8 mouse cellular contexts compared by ENCODE assay signal in the genomic region with DNA sequence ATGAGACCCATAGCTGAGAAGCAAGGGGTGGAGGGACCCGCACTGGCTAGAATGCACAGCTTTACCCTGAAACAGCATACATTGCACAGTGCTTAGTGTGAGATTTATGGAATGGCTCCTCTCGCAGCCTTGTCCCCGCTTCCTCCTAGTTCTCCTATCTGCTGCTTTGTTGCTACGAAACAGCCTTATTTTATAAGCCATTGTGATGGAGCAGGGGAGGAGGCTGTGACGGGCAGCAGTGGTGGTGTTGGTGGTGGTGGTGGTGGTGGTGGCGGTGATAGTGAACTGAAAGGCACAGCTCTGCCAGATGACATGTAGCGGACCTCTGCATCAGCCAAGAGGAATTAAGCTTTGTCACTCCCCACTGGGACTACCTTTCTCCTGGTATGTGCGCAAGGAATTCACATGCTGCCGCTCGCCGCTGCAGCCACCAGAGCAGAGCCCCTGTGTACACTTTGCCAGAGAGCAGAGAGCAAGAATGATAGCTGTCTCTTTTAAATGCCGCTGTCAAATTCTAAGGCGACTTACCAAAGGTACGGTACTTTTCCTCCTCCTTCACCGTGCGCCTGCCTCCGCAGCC.
A peak's percentile ranks its signal among the peaks of the same experiment; 100 is the strongest.
DNase-seq lines count a peak whose midpoint lies in the region; ATAC-seq and TF ChIP-seq lines count a peak whose summit lies in the region.

No protein-coding gene starts in this region.

- peak overlapping the region; percentile 87 for H3K27ac ChIP-seq in forebrain, embryonic 14.5 days (ENCODE audit: low read depth, low read length)
- peak overlapping the region; percentile 92 for H3K27ac ChIP-seq in midbrain, embryonic 15.5 days
- H3K27ac ChIP-seq in thymus, adult 2 months (ENCODE audit: control insufficient read depth, insufficient read depth, low read length): no peak overlapping the region

- 27% methylated on average over 17 of the region's 17 CpGs for WGBS in forebrain, embryonic 14.5 days
- WGBS in midbrain, embryonic 15.5 days: 8% methylated on average over 17 of the region's 17 CpGs
- 65% methylated on average over 17 of the region's 17 CpGs for WGBS in thymus, adult 2 months

- H3K4me2 ChIP-seq in forebrain, embryonic 14.5 days (ENCODE audit: low read length): peak overlapping the region; percentile 49
- peak overlapping the region; percentile 60 for H3K4me2 ChIP-seq in midbrain, embryonic 15.5 days

- no peak for TF ChIP-seq POLR2A in thymus, adult 2 months (IDR thresholded peaks at IDR 0.05; ENCODE audit: control insufficient read depth, extremely low read depth, insufficient read depth, low read length, poor library complexity)

- DNase-seq in left cerebral cortex, adult 11 months (ENCODE audit: low spot score): peak; percentile 27
- no peak for DNase-seq in left cerebral cortex, postnatal 4 days
- DNase-seq in forebrain, embryonic 14.5 days (ENCODE audit: low spot score): peak; percentile 58
- peak; percentile 15 to 31 for DNase-seq in kidney, postnatal 36 days
- no peak for DNase-seq in B cell, adult 2 months
- no peak for DNase-seq in thymus, adult 2 months
- no peak for DNase-seq in T-cell, adult 2 months (ENCODE audit: low spot score)

- TF ChIP-seq CTCF in thymus, adult 2 months (IDR thresholded peaks at IDR 0.05; ENCODE audit: borderline replicate concordance, control insufficient read depth, extremely low read depth, insufficient read depth, low read length, poor library complexity): no peak

- peak overlapping the region; percentile 57 for H3K9ac ChIP-seq in forebrain, embryonic 14.5 days (ENCODE audit: low read length)
- peak overlapping the region; percentile 59 for H3K9ac ChIP-seq in midbrain, embryonic 15.5 days

- H3K36me3 ChIP-seq in forebrain, embryonic 14.5 days (ENCODE audit: control insufficient read depth, insufficient read depth, low read length): no peaks in the 10 kb centered on the region
- H3K36me3 ChIP-seq in midbrain, embryonic 15.5 days (replicated peaks): no peaks in the 10 kb centered on the region
- no peaks in the 10 kb centered on the region for H3K36me3 ChIP-seq in thymus, adult 2 months (ENCODE audit: control insufficient read depth, insufficient read depth, low read length)

- peak; percentile 57 for ATAC-seq in forebrain, embryonic 14.5 days
- peak; percentile 74 for ATAC-seq in midbrain, embryonic 15.5 days (replicated peaks)

- H3K27me3 ChIP-seq in forebrain, embryonic 14.5 days (replicated peaks; ENCODE audit: control insufficient read depth, insufficient read depth, low read length): no peaks in the 10 kb centered on the region
- H3K27me3 ChIP-seq in midbrain, embryonic 15.5 days (replicated peaks): no peaks in the 10 kb centered on the region
- no peaks in the 10 kb centered on the region for H3K27me3 ChIP-seq in thymus, adult 2 months (ENCODE audit: control insufficient read depth, insufficient read depth, low read length)

- peaks cover 27% of the 10 kb centered on the region for H3K4me1 ChIP-seq in forebrain, embryonic 14.5 days (ENCODE audit: control insufficient read depth, insufficient read depth, low read length)
- H3K4me1 ChIP-seq in midbrain, embryonic 15.5 days: peaks cover 46% of the 10 kb centered on the region
- no peaks in the 10 kb centered on the region for H3K4me1 ChIP-seq in thymus, adult 2 months (replicated peaks; ENCODE audit: control insufficient read depth, insufficient read depth, low read length)

- peak overlapping the region; percentile 24 for H3K4me3 ChIP-seq in forebrain, embryonic 14.5 days (ENCODE audit: low read depth, low read length)
- peak overlapping the region; percentile 49 for H3K4me3 ChIP-seq in midbrain, embryonic 15.5 days
- no peak overlapping the region for H3K4me3 ChIP-seq in thymus, adult 2 months (ENCODE audit: control insufficient read depth, insufficient read depth, low read length)

- no peaks in the 10 kb centered on the region for H3K9me3 ChIP-seq in forebrain, embryonic 14.5 days (replicated peaks; ENCODE audit: control insufficient read depth, low read length)
- no peaks in the 10 kb centered on the region for H3K9me3 ChIP-seq in midbrain, embryonic 15.5 days

- intact Hi-C loops in left cerebral cortex, postnatal 4 days (cut with DNase I): no loop called here

Comparison
In these comparisons a context has a peak if more than half of its experiments do, and no peak if none do; other contexts are left out.
1. DNase-seq: peak in left cerebral cortex, adult 11 months (single experiment), forebrain, embryonic 14.5 days (single experiment) and kidney, postnatal 36 days (2 of 2); none in left cerebral cortex, postnatal 4 days (single experiment), B cell, adult 2 months (0 of 2), thymus, adult 2 months (single experiment) and T-cell, adult 2 months (single experiment).